Mouse (Mus musculus): ENCODE measurements around the gene Ppp4r3b.

The Ppp4r3b gene

GRCm38 (mm10) chr11:29237364-29237763 lies 64.7 kb downstream of the Ppp4r3b start:
- in situ Hi-C loops (cut with MboI, MseI) = loop anchor here (10.0 kb wide), 1 partner anchor 907 kb away; no protein-coding TSS in a partner anchor

GRCm38 (mm10) chr11:29238047-29238446 lies 65.4 kb downstream of the Ppp4r3b start:
- in situ Hi-C loops (cut with MboI, MseI) = loop anchor here (10.0 kb wide), 1 partner anchor 907 kb away; no protein-coding TSS in a partner anchor

GRCm38 (mm10) chr11:29238551-29238950 lies 65.9 kb downstream of the Ppp4r3b start:
- in situ Hi-C loops (cut with MboI, MseI) = loop anchor here (10.0 kb wide), 1 partner anchor 906 kb away; no protein-coding TSS in a partner anchor

DNA sequence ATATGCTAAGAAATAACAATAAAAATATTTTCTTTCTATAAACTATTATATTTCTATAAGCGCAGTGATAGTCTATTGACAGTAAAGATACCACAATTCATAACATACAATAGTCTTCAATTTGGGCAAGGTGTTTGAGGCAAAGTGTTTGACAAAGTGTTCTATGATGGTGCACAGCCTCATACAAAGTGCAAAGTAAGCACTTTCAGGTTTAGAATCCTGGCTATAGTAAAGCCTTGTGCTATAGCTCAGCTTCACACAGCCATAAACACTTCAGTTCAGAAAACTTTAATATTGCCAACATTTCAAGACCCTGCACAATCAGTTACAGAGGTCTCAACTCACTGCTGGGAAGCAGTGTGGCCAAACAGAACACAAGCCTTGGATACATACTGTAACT lies 66.7 kb downstream of the Ppp4r3b start:
- in situ Hi-C loops (cut with MboI, MseI) = loop anchor here (10.0 kb wide), 1 partner anchor 905 kb away; no protein-coding TSS in a partner anchor

DNA sequence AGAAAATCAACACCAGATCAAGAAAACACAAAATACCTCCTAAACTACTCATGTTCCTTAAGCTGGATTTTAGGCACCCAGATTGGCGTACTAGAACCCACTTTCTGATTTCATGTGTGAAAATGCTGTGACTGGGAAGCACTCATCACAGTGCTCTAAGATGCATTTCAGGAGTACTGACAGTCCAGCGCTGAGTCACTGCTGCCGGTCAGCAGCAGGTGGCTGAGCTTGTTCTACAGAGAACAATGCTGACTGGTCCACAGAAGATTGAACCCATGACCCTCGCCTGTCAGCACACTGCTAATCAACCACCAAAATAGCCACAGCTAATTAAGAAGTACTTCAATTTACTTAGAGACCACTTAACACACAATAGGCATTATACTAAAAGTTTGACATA lies 69.3 kb downstream of the Ppp4r3b start:
- in situ Hi-C loops (cut with MboI, MseI) = no loop called here

GRCm38 (mm10) chr11:29245988-29246387 lies 73.3 kb downstream of the Ppp4r3b start:
- in situ Hi-C loops (cut with MboI, MseI) = no loop called here

GRCm38 (mm10) chr11:29246883-29247650 lies 74.4 kb downstream of the Ppp4r3b start, which contains the start of gene Cfap36:
Gene Cfap36, minus strand, starts transcription at chr11:29247409.
- in situ Hi-C loops (cut with MboI, MseI) = no loop called here

DNA sequence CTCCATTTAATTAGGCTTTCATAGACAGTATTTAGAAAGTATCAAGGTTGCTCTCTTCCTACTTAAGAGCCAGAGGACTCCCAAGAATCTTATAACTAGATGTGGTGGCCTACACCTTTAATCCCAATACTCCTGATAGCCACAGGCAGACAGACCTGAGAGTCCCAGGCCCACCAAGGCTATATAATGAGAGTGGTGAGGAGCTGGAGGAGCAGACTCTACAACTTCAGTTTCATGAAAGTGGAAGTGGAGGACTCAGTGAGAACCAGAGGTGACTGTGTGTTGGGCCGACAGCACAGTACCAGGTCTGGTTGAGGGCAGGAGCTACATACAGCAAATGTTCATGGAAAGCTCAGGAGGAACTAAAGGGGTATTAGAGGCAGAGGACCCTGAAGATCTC lies 75.0 kb downstream of the Ppp4r3b start:
- in situ Hi-C loops (cut with MboI, MseI) = no loop called here

DNA sequence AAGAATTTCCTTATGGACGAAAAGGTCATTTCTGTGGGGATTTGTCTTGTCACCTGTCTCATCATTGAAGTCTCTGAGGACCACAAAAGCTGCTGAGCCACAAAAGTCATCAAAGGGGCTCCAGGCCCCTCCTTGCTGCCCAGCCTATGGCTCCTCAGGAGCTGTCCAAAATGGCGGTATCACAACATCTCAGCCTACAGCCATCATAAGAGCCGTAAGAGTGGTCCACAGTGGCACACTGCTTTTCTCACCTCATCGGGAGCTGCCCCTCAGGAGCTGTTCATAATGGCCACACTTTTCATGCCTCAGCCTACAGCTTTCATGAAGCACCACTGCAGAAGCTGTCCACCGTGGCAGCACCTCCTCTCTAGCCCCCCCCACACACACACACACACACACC lies 75.7 kb downstream of the Ppp4r3b start:
- in situ Hi-C loops (cut with MboI, MseI) = no loop called here

GRCm38 (mm10) chr11:29254643-29255042 lies 82.0 kb downstream of the Ppp4r3b start:
- in situ Hi-C loops (cut with MboI, MseI) = no loop called here

DNA sequence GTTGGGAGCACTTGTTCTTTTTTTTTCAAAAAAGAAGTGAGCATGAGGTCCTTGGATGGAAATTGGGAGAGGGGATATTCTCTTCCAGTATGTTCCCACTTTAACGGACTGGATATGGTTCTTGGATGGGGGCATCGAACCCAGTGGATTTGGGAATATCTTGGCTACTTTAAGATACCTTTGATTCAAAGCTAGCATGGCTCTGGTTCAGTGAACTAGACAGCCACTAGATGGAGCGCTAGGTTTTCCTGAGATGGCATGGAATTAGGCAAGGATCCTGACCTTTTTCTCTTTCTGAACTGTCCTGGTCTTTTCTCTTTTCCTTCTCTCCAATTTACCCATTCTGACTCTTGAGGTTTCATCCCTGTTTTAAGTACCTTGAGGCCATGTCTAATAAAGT lies 95.1 kb downstream of the Ppp4r3b start:
- in situ Hi-C loops (cut with MboI, MseI) = no loop called here

Measured in T-helper 1 cell (primary cell).